Mouse (Mus musculus): Measurements from ENCODE around the gene Gpx4.

GRCm38 (mm10) chr10:80022806-80023205, 24.2 kb upstream of the Gpx4 start:
- no peak for TF ChIP-seq CTCF (IDR thresholded peaks at IDR 0.05; ENCODE audit: borderline replicate concordance, insufficient read depth, low read length)
- TF ChIP-seq POLR2A (IDR thresholded peaks at IDR 0.05; ENCODE audit: low read depth, low read length), result no peak
